Mouse (Mus musculus): ENCODE results near the gene Fthl17b. TPM values are rescaled to one million over a fixed set of nuclear protein-coding genes. Genes with fewer than 3 reads are reported as not detected.

The Fthl17b gene
- polyA plus RNA-seq (2014; fragmentation: Illumina TruSeq; extraction: RNeasy Lipid Tissue Mini Kit (QIAGEN cat#74804); ENCODE audit: insufficient read depth, low read depth, low replicate concordance), result not detected

GRCm38 (mm10) chrX:8962875-8963274 lies at the start of gene Fthl17b:
Gene Fthl17b (minus strand): TSS chrX:8962975.

GRCm38 (mm10) chrX:8986655-8987054 lies 23.9 kb upstream of the Fthl17b start, which contains the start of gene Fthl17d:
Gene Fthl17d (minus strand): TSS chrX:8986755.

GRCm38 (mm10) chrX:8976459-8976858 lies 13.7 kb upstream of the Fthl17b start, which contains the start of gene Fthl17c:
Gene Fthl17c (minus strand): TSS chrX:8976559.

Other genes with a start within 250 kb of the Fthl17b start
- not detected for gene Ssx9, start 214.5 kb downstream of the Fthl17b start, polyA plus RNA-seq (2014; fragmentation: Illumina TruSeq; extraction: RNeasy Lipid Tissue Mini Kit (QIAGEN cat#74804); ENCODE audit: insufficient read depth, low read depth, low replicate concordance)
- gene Ssxb5, start 159.3 kb downstream of the Fthl17b start, polyA plus RNA-seq (2014; fragmentation: Illumina TruSeq; extraction: RNeasy Lipid Tissue Mini Kit (QIAGEN cat#74804); ENCODE audit: insufficient read depth, low read depth, low replicate concordance), result not detected
- not detected for gene Gm6592, start 119.0 kb downstream of the Fthl17b start, polyA plus RNA-seq (2014; fragmentation: Illumina TruSeq; extraction: RNeasy Lipid Tissue Mini Kit (QIAGEN cat#74804); ENCODE audit: insufficient read depth, low read depth, low replicate concordance)
- gene Gm5751, start 88.7 kb downstream of the Fthl17b start, polyA plus RNA-seq (2014; fragmentation: Illumina TruSeq; extraction: RNeasy Lipid Tissue Mini Kit (QIAGEN cat#74804); ENCODE audit: insufficient read depth, low read depth, low replicate concordance), result not detected
- gene B630019K06Rik, start 70.6 kb downstream of the Fthl17b start, polyA plus RNA-seq (2014; fragmentation: Illumina TruSeq; extraction: RNeasy Lipid Tissue Mini Kit (QIAGEN cat#74804); ENCODE audit: insufficient read depth, low read depth, low replicate concordance), result 1.3 TPM
- not detected for gene Fthl17c, start 13.6 kb upstream of the Fthl17b start, polyA plus RNA-seq (2014; fragmentation: Illumina TruSeq; extraction: RNeasy Lipid Tissue Mini Kit (QIAGEN cat#74804); ENCODE audit: insufficient read depth, low read depth, low replicate concordance)
- not detected for gene Fthl17d, start 23.8 kb upstream of the Fthl17b start, polyA plus RNA-seq (2014; fragmentation: Illumina TruSeq; extraction: RNeasy Lipid Tissue Mini Kit (QIAGEN cat#74804); ENCODE audit: insufficient read depth, low read depth, low replicate concordance)
- gene Fthl17e, start 70.5 kb upstream of the Fthl17b start, polyA plus RNA-seq (2014; fragmentation: Illumina TruSeq; extraction: RNeasy Lipid Tissue Mini Kit (QIAGEN cat#74804); ENCODE audit: insufficient read depth, low read depth, low replicate concordance), result not detected
- gene Fthl17f, start 100.0 kb upstream of the Fthl17b start, polyA plus RNA-seq (2014; fragmentation: Illumina TruSeq; extraction: RNeasy Lipid Tissue Mini Kit (QIAGEN cat#74804); ENCODE audit: insufficient read depth, low read depth, low replicate concordance), result not detected
- not detected for gene 4930402K13Rik, start 141.6 kb upstream of the Fthl17b start, polyA plus RNA-seq (2014; fragmentation: Illumina TruSeq; extraction: RNeasy Lipid Tissue Mini Kit (QIAGEN cat#74804); ENCODE audit: insufficient read depth, low read depth, low replicate concordance)
- gene Lancl3, start 236.9 kb upstream of the Fthl17b start, polyA plus RNA-seq (2014; fragmentation: Illumina TruSeq; extraction: RNeasy Lipid Tissue Mini Kit (QIAGEN cat#74804); ENCODE audit: insufficient read depth, low read depth, low replicate concordance), result 0.11 TPM

Data from lung, adult 10 weeks (tissue).